Mouse (Mus musculus) embryonic facial prominence, embryonic 15.5 days (tissue): ENCODE data around the gene Tmem216. TPM values are rescaled to one million over a fixed set of nuclear protein-coding genes. Genes with fewer than 3 reads are reported as not detected.

Experiments used
- polyA plus RNA-seq: library from polyadenylated mRNA; unstranded; fragments of >200 nt; fragmentation: Nextera tagmentation; extraction: Ambion mirVana; gene quantifications from 2 replicates; pipeline ENCODE4 v1.2.1, GENCODE M21; 2015

Gene Tmem216
- polyA plus RNA-seq, 1 experiment from 2014 or later, result 49.6 TPM

Other genes with a start within 250 kb of the Tmem216 start
- gene Syt7, start 167.1 kb downstream of the Tmem216 start, polyA plus RNA-seq, result 0.95 and 1.1 TPM in 2 replicates
- gene Lrrc10b, start 98.8 kb downstream of the Tmem216 start, polyA plus RNA-seq, result 1.9 and 2.4 TPM in 2 replicates
- 3.6 and 6.8 TPM in 2 replicates for gene Ppp1r32, start 73.3 kb downstream of the Tmem216 start, polyA plus RNA-seq
- gene Cpsf7, start 31.0 kb downstream of the Tmem216 start, polyA plus RNA-seq, result 43.1 and 49.5 TPM in 2 replicates
- gene Sdhaf2, start 30.1 kb downstream of the Tmem216 start, polyA plus RNA-seq, result 53.6 and 58.6 TPM in 2 replicates
- 24.5 and 25.8 TPM in 2 replicates for gene Cyb561a3, start 20.9 kb upstream of the Tmem216 start, polyA plus RNA-seq
- gene Tmem138, start 21.1 kb upstream of the Tmem216 start, polyA plus RNA-seq, result 37.2 and 46.2 TPM in 2 replicates
- gene Ddb1, start 49.1 kb upstream of the Tmem216 start, polyA plus RNA-seq, result 338 and 340 TPM in 2 replicates
- 14.4 and 18.8 TPM in 2 replicates for gene Tkfc, start 49.4 kb upstream of the Tmem216 start, polyA plus RNA-seq
- 2.1 and 2.6 TPM in 2 replicates for gene Vwce, start 78.0 kb upstream of the Tmem216 start, polyA plus RNA-seq
- not detected in 2 replicates for gene Pga5, start 121.8 kb upstream of the Tmem216 start, polyA plus RNA-seq
- 43.0 and 47.0 TPM in 2 replicates for gene Vps37c, start 132.5 kb upstream of the Tmem216 start, polyA plus RNA-seq
- 0.81 and 1.3 TPM in 2 replicates for gene Cd5, start 182.8 kb upstream of the Tmem216 start, polyA plus RNA-seq